Mouse (Mus musculus) liver, postnatal 0 days (tissue): ENCODE data around the gene Camk2g.

Experiments used
- CTCF ChIP-seq: sonication (generic); IDR thresholded peaks from 2 replicates; pipeline ENCODE4 v1.5.1; 2016; ENCODE audit warnings: antibody characterized with exemption, low read depth
- EP300 ChIP-seq: IDR thresholded peaks from 2 replicates; pipeline ENCODE4 v1.6.1; 2016; ENCODE audit warnings: antibody characterized with exemption, low read depth, mild to moderate bottlenecking

GRCm38 (mm10) chr14:20785231-20785630 lies 8.7 kb downstream of the Camk2g start:
- TF ChIP-seq CTCF (no peak), EP300 (no peak)
